In genomic region chr4:45909924-45910323, GRCm38 (mm10) we compare ENCODE assay signal across 20 mouse cellular contexts. TPM values are rescaled to one million over a fixed set of nuclear protein-coding genes. Genes with fewer than 3 reads are reported as not detected.
DNase-seq lines count a peak whose midpoint lies in the region; ATAC-seq and TF ChIP-seq lines count a peak whose summit lies in the region.
"Had no signal": no experiment of that assay in that cellular context is flagged by ENCODE, and none has a peak within 500 bp of the region (broad histone marks: within the 10 kb centered on the region; RNA-seq: fewer than 3 reads in every experiment).

No protein-coding gene starts in this region.

- 65% methylated on average over 4 of the region's 4 CpGs for WGBS in hindbrain, postnatal 0 days
- 67% methylated on average over 4 of the region's 4 CpGs for WGBS in hindbrain, embryonic 12.5 days
- WGBS in liver, postnatal 0 days (ENCODE audit: insufficient replicate concordance): 70% methylated on average over 4 of the region's 4 CpGs
- WGBS in liver, embryonic 12.5 days (ENCODE audit: insufficient replicate concordance): 62% methylated on average over 4 of the region's 4 CpGs
- WGBS in stomach, postnatal 0 days: 72% methylated on average over 4 of the region's 4 CpGs

- peak; percentile 13 for TF ChIP-seq CTCF in hindbrain, postnatal 0 days (IDR thresholded peaks at IDR 0.05; ENCODE audit: low read depth)
- TF ChIP-seq CTCF in liver, postnatal 0 days (IDR thresholded peaks at IDR 0.05; ENCODE audit: low read depth): 0 out of 2 replicates have a peak, but pooled peaks have one; percentile 10
- TF ChIP-seq CTCF in MEL (IDR thresholded peaks at IDR 0.05 in 2 of 3, conservative IDR thresholded peaks at IDR 0.05 in 1 of 3; ENCODE audit: control insufficient read depth in 1 of 3, insufficient read depth in 1 of 3, low read depth in 2 of 3, low read length in 3 of 3, poor library complexity in 1 of 3, severe bottlenecking in 1 of 3): peak in 1 of 3 experiments; percentile 24; a peak in 1 of 6 replicates
- TF ChIP-seq CTCF in stomach, postnatal 0 days (IDR thresholded peaks at IDR 0.05; ENCODE audit: low read depth): 0 out of 2 replicates have a peak, but pooled peaks have one; percentile 11

- no peaks in the 10 kb centered on the region for H3K36me3 ChIP-seq in hindbrain, postnatal 0 days (ENCODE audit: insufficient read depth, low read length)
- H3K36me3 ChIP-seq in hindbrain, embryonic 12.5 days: no peaks in the 10 kb centered on the region
- no peaks in the 10 kb centered on the region for H3K36me3 ChIP-seq in liver, postnatal 0 days (replicated peaks; ENCODE audit: insufficient read depth, low read length)
- H3K36me3 ChIP-seq in liver, embryonic 12.5 days: no peaks in the 10 kb centered on the region
- no peaks in the 10 kb centered on the region for H3K36me3 ChIP-seq in MEL (ENCODE audit: control insufficient read depth in 1 of 2, insufficient read depth in 2 of 2, low read length in 2 of 2)
- H3K36me3 ChIP-seq in stomach, postnatal 0 days (ENCODE audit: control insufficient read depth, insufficient read depth, low read length): no peaks in the 10 kb centered on the region
- H3K36me3 ChIP-seq: embryonic facial prominence, embryonic 10.5 days; heart, embryonic 13.5 days had no signal

- H3K27me3 ChIP-seq in hindbrain, postnatal 0 days (ENCODE audit: insufficient read depth, low read length): no peaks in the 10 kb centered on the region
- no peaks in the 10 kb centered on the region for H3K27me3 ChIP-seq in hindbrain, embryonic 12.5 days
- no peaks in the 10 kb centered on the region for H3K27me3 ChIP-seq in liver, postnatal 0 days (ENCODE audit: insufficient read depth, low read length)
- no peaks in the 10 kb centered on the region; the same call in 1 of the 2 replicates for H3K27me3 ChIP-seq in liver, embryonic 12.5 days (replicated peaks)
- peaks cover 5 to 11% of the 10 kb centered on the region in 2 experiments; a peak in 3 of 4 replicates for H3K27me3 ChIP-seq in MEL (ENCODE audit: control insufficient read depth in 1 of 2, insufficient read depth in 2 of 2, low read length in 2 of 2)
- H3K27me3 ChIP-seq in stomach, postnatal 0 days (ENCODE audit: control insufficient read depth, insufficient read depth, low read length): no peaks in the 10 kb centered on the region
- H3K27me3 ChIP-seq: forebrain, embryonic 13.5 days had no signal

- no peak overlapping the region for H3K4me2 ChIP-seq in hindbrain, postnatal 0 days (ENCODE audit: low read depth, low read length)
- no peak overlapping the region for H3K4me2 ChIP-seq in hindbrain, embryonic 12.5 days (replicated peaks)
- no peak overlapping the region for H3K4me2 ChIP-seq in liver, postnatal 0 days (ENCODE audit: low read depth, low read length)
- no peak overlapping the region for H3K4me2 ChIP-seq in liver, embryonic 12.5 days
- H3K4me2 ChIP-seq in stomach, postnatal 0 days (replicated peaks; ENCODE audit: low read depth): no peak overlapping the region
- H3K4me2 ChIP-seq: forebrain, embryonic 13.5 days; heart, embryonic 13.5 days had no signal

- H3K4me1 ChIP-seq in hindbrain, postnatal 0 days (ENCODE audit: insufficient read depth, low read length): no peaks in the 10 kb centered on the region
- H3K4me1 ChIP-seq in hindbrain, embryonic 12.5 days: no peaks in the 10 kb centered on the region
- H3K4me1 ChIP-seq in liver, postnatal 0 days (ENCODE audit: insufficient read depth): no peaks in the 10 kb centered on the region
- H3K4me1 ChIP-seq in liver, embryonic 12.5 days: no peaks in the 10 kb centered on the region
- H3K4me1 ChIP-seq in MEL (ENCODE audit: control insufficient read depth in 1 of 2, insufficient read depth in 2 of 2, low read length in 2 of 2): no peaks in the 10 kb centered on the region
- no peaks in the 10 kb centered on the region for H3K4me1 ChIP-seq in stomach, postnatal 0 days (replicated peaks; ENCODE audit: control insufficient read depth, insufficient read depth)
- H3K4me1 ChIP-seq: embryonic facial prominence, embryonic 10.5 days; forebrain, embryonic 13.5 days had no signal

- H3K4me3 ChIP-seq in hindbrain, postnatal 0 days (ENCODE audit: low read length): no peak overlapping the region
- no peak overlapping the region for H3K4me3 ChIP-seq in hindbrain, embryonic 12.5 days
- H3K4me3 ChIP-seq in liver, postnatal 0 days (ENCODE audit: low read depth, low read length): no peak overlapping the region
- H3K4me3 ChIP-seq in liver, embryonic 12.5 days: no peak overlapping the region
- H3K4me3 ChIP-seq in MEL (ENCODE audit: control insufficient read depth in 1 of 2, insufficient read depth in 1 of 2, low read depth in 2 of 2, low read length in 2 of 2): no peak overlapping the region
- no peak overlapping the region for H3K4me3 ChIP-seq in stomach, postnatal 0 days (ENCODE audit: low read depth, low read length)
- H3K4me3 ChIP-seq: embryonic facial prominence, embryonic 10.5 days; forebrain, embryonic 13.5 days; gastrocnemius, adult 2 months; heart, embryonic 13.5 days had no signal

- TF ChIP-seq RAD21 in MEL (IDR thresholded peaks at IDR 0.05; ENCODE audit: low read depth, low read length): no peak

- no peak overlapping the region for H3K27ac ChIP-seq in hindbrain, postnatal 0 days
- H3K27ac ChIP-seq in hindbrain, embryonic 12.5 days: no peak overlapping the region
- H3K27ac ChIP-seq in liver, postnatal 0 days (ENCODE audit: low read depth): no peak overlapping the region
- H3K27ac ChIP-seq in liver, embryonic 12.5 days: no peak overlapping the region
- H3K27ac ChIP-seq in MEL (ENCODE audit: control insufficient read depth, low read depth, low read length): no peak overlapping the region
- H3K27ac ChIP-seq in stomach, postnatal 0 days (replicated peaks): no peak overlapping the region
- H3K27ac ChIP-seq: embryonic facial prominence, embryonic 10.5 days; forebrain, embryonic 13.5 days; gastrocnemius, adult 2 months; heart, embryonic 13.5 days had no signal

- H3K9ac ChIP-seq in hindbrain, postnatal 0 days (replicated peaks; ENCODE audit: low read length): no peak overlapping the region
- H3K9ac ChIP-seq in hindbrain, embryonic 12.5 days: no peak overlapping the region
- H3K9ac ChIP-seq in liver, postnatal 0 days (replicated peaks): no peak overlapping the region
- H3K9ac ChIP-seq in liver, embryonic 12.5 days: no peak overlapping the region
- no peak overlapping the region for H3K9ac ChIP-seq in MEL (ENCODE audit: control insufficient read depth, low read depth, low read length, poor library complexity, severe bottlenecking)
- no peak overlapping the region for H3K9ac ChIP-seq in stomach, postnatal 0 days (ENCODE audit: low read length)
- H3K9ac ChIP-seq: forebrain, embryonic 13.5 days; forebrain, postnatal 0 days; heart, embryonic 13.5 days had no signal

- no peak for TF ChIP-seq EP300 in liver, postnatal 0 days (IDR thresholded peaks at IDR 0.05; ENCODE audit: low read depth)
- TF ChIP-seq EP300 in MEL (IDR thresholded peaks at IDR 0.05; ENCODE audit: low read depth in 1 of 2, low read length in 2 of 2): no peak
- no peak for TF ChIP-seq EP300 in stomach, postnatal 0 days (optimal IDR thresholded peaks at IDR 0.05)

- H3K9me3 ChIP-seq in hindbrain, postnatal 0 days (ENCODE audit: low read length): no peaks in the 10 kb centered on the region
- no peaks in the 10 kb centered on the region for H3K9me3 ChIP-seq in hindbrain, embryonic 12.5 days (replicated peaks)
- no peaks in the 10 kb centered on the region for H3K9me3 ChIP-seq in liver, postnatal 0 days (ENCODE audit: low read length)
- no peaks in the 10 kb centered on the region for H3K9me3 ChIP-seq in liver, embryonic 12.5 days (replicated peaks)
- no peaks in the 10 kb centered on the region for H3K9me3 ChIP-seq in MEL (replicated peaks; ENCODE audit: insufficient read depth, low read length)
- H3K9me3 ChIP-seq in stomach, postnatal 0 days (ENCODE audit: control insufficient read depth, low read length): no peaks in the 10 kb centered on the region
- H3K9me3 ChIP-seq: forebrain, embryonic 13.5 days; heart, embryonic 13.5 days had no signal

- no peaks in the 10 kb centered on the region for H3K79me2 ChIP-seq in MEL (ENCODE audit: control insufficient read depth, insufficient read depth, low read length, poor library complexity)

- no peak for DNase-seq in hindbrain, postnatal 0 days (ENCODE audit: low spot score)
- no peak for DNase-seq in liver, postnatal 0 days
- DNase-seq in MEL (ENCODE audit: low read depth, low spot score): peak; percentile 20
- no peak for DNase-seq in stomach, postnatal 0 days (ENCODE audit: low spot score)
- DNase-seq in frontal cortex, postnatal 14 days (ENCODE audit: low spot score in 2 of 2): no peak
- DNase-seq: adrenal gland, adult 8-10 months; cerebellum, adult 11 months; cerebellum, adult 8-10 months; cerebellum, postnatal 25 days; forebrain, postnatal 0 days; gastrocnemius, adult 2 months; gastrocnemius, postnatal 25 days; heart, postnatal 36 days had no signal

- no peak for TF ChIP-seq POLR2A in MEL (IDR thresholded peaks at IDR 0.05; ENCODE audit: control insufficient read depth in 1 of 2, insufficient read depth in 1 of 2, low read depth in 1 of 2, low read length in 2 of 2, poor library complexity in 1 of 2)

- no peak for ATAC-seq in hindbrain, postnatal 0 days
- no peak for ATAC-seq in hindbrain, embryonic 12.5 days (ENCODE audit: low FRiP score)
- no peak for ATAC-seq in liver, postnatal 0 days
- no peak for ATAC-seq in liver, embryonic 12.5 days
- no peak for ATAC-seq in stomach, postnatal 0 days (ENCODE audit: low FRiP score, low TSS enrichment)
- ATAC-seq: forebrain, embryonic 13.5 days; forebrain, postnatal 0 days; hindbrain, embryonic 16.5 days had no signal

RNA-seq across cellular contexts. Expression of gene Ccdc180, which starts 19.8 kb away (rescaled TPM):
- 0.63 and 1.0 TPM in 2 replicates for total RNA-seq in hindbrain, postnatal 0 days (2014; rRNA removed)
- 0.20 and 0.51 TPM in 2 replicates for polyA plus RNA-seq in hindbrain, postnatal 0 days (2015; fragmentation: Nextera tagmentation; extraction: Ambion mirVana)
- polyA plus RNA-seq in hindbrain, embryonic 12.5 days (2016; fragmentation: Nextera tagmentation; extraction: Ambion mirVana): 0.31 and 1.2 TPM in 2 replicates
- 0.16 and 0.18 TPM in 2 replicates for polyA plus RNA-seq in liver, postnatal 0 days (2015; fragmentation: Nextera tagmentation; extraction: Ambion mirVana)
- polyA plus RNA-seq in liver, embryonic 12.5 days (2016; fragmentation: Nextera tagmentation; extraction: Ambion mirVana): 0.12 and 0.13 TPM in 2 replicates
- total RNA-seq in MEL (2012; rRNA removed): 0.07 and 0.08 TPM in 2 replicates
- polyA plus RNA-seq in MEL (2012; ENCODE audit: insufficient read depth in 1 of 2, insufficient read length in 2 of 2, low read depth in 1 of 2, low replicate concordance in 2 of 2, missing spikeins in 1 of 2): under 1 TPM in 1 of 2 experiments, not detected in 1; 0.31 TPM
- polyA plus RNA-seq in stomach, postnatal 0 days (2015; fragmentation: Nextera tagmentation; extraction: Ambion mirVana): 0.22 and 0.24 TPM in 2 replicates
- total RNA-seq: CH12.LX; gastrocnemius, adult 2 months; gastrocnemius, postnatal 25 days; heart, postnatal 36 days had no signal

RNA-seq across cellular contexts. Expression of gene Tdrd7, which starts 55.2 kb away (rescaled TPM):
- 31.3 and 33.4 TPM in 2 replicates for total RNA-seq in hindbrain, postnatal 0 days (2014; rRNA removed)
- 23.6 and 26.1 TPM in 2 replicates for polyA plus RNA-seq in hindbrain, postnatal 0 days (2015; fragmentation: Nextera tagmentation; extraction: Ambion mirVana)
- polyA plus RNA-seq in hindbrain, embryonic 12.5 days (2016; fragmentation: Nextera tagmentation; extraction: Ambion mirVana): 17.6 and 20.4 TPM in 2 replicates
- 15.4 and 15.8 TPM in 2 replicates for polyA plus RNA-seq in liver, postnatal 0 days (2015; fragmentation: Nextera tagmentation; extraction: Ambion mirVana)
- polyA plus RNA-seq in liver, embryonic 12.5 days (2016; fragmentation: Nextera tagmentation; extraction: Ambion mirVana): 6.5 and 9.8 TPM in 2 replicates
- 11.8 and 11.9 TPM in 2 replicates for total RNA-seq in MEL (2012; rRNA removed)
- polyA plus RNA-seq in MEL (2012; ENCODE audit: insufficient read depth in 1 of 2, insufficient read length in 2 of 2, low read depth in 1 of 2, low replicate concordance in 2 of 2, missing spikeins in 1 of 2): 1 to 10 TPM in 1 of 2 experiments, not detected in 1; 7.7 TPM
- polyA plus RNA-seq in stomach, postnatal 0 days (2015; fragmentation: Nextera tagmentation; extraction: Ambion mirVana): 24.9 and 25.1 TPM in 2 replicates
